Comparison of ENCODE assay signal across 19 mouse cellular contexts in genomic region chr5:147816465-147816864, GRCm38 (mm10). TPM values are rescaled to one million over a fixed set of nuclear protein-coding genes. Genes with fewer than 3 reads are reported as not detected.
DNase-seq lines count a peak whose midpoint lies in the region; ATAC-seq and TF ChIP-seq lines count a peak whose summit lies in the region.
"Had no signal": no experiment of that assay in that cellular context is flagged by ENCODE, and none has a peak within 500 bp of the region (broad histone marks: within the 10 kb centered on the region; RNA-seq: fewer than 3 reads in every experiment).

No protein-coding gene starts in this region.

- ATAC-seq in forebrain, embryonic 15.5 days (replicated peaks), result no peak
- ATAC-seq: activated CD4-positive, CD25-positive, alpha-beta regulatory T cell, adult 4 months; midbrain, embryonic 13.5 days had no signal

- no peaks in the 10 kb centered on the region for H3K36me3 ChIP-seq in testis, adult 2 months (ENCODE audit: control insufficient read depth, insufficient read depth, low read length)
- no peaks in the 10 kb centered on the region for H3K36me3 ChIP-seq in forebrain, embryonic 15.5 days
- H3K36me3 ChIP-seq: embryonic facial prominence, embryonic 15.5 days; heart, embryonic 12.5 days; hindbrain, embryonic 15.5 days; midbrain, embryonic 13.5 days; neural tube, embryonic 15.5 days had no signal

- H3K4me3 ChIP-seq in layer of hippocampus, adult 2 months, result no peak overlapping the region
- no peak overlapping the region for H3K4me3 ChIP-seq in testis, adult 2 months (ENCODE audit: control insufficient read depth, low read depth, low read length)
- no peak overlapping the region for H3K4me3 ChIP-seq in forebrain, embryonic 15.5 days
- H3K4me3 ChIP-seq: embryonic facial prominence, embryonic 15.5 days; heart, embryonic 12.5 days; hindbrain, embryonic 15.5 days; midbrain, embryonic 13.5 days; myocyte; neural tube, embryonic 15.5 days had no signal

- no peak overlapping the region for H3K27ac ChIP-seq in layer of hippocampus, adult 2 months
- H3K27ac ChIP-seq in testis, adult 2 months (ENCODE audit: control insufficient read depth, insufficient read depth, low read depth, low read length), result no peak overlapping the region
- no peak overlapping the region for H3K27ac ChIP-seq in forebrain, embryonic 15.5 days (replicated peaks)
- H3K27ac ChIP-seq: embryonic facial prominence, embryonic 15.5 days; hindbrain, embryonic 15.5 days; macrophage; midbrain, embryonic 13.5 days; neural tube, embryonic 15.5 days had no signal

- peaks cover 5% of the 10 kb centered on the region for H3K4me1 ChIP-seq in testis, adult 2 months (ENCODE audit: control insufficient read depth, insufficient read depth, low read length)
- H3K4me1 ChIP-seq in forebrain, embryonic 15.5 days, result no peaks in the 10 kb centered on the region
- H3K4me1 ChIP-seq: embryonic facial prominence, embryonic 15.5 days; heart, embryonic 12.5 days; hindbrain, embryonic 15.5 days; midbrain, embryonic 13.5 days; neural tube, embryonic 15.5 days had no signal

- no peak overlapping the region for H3K4me2 ChIP-seq in forebrain, embryonic 15.5 days (replicated peaks)
- H3K4me2 ChIP-seq: embryonic facial prominence, embryonic 15.5 days; heart, embryonic 12.5 days; hindbrain, embryonic 15.5 days; midbrain, embryonic 13.5 days; neural tube, embryonic 15.5 days had no signal

- DNase-seq in layer of hippocampus, adult 2 months (ENCODE audit: low spot score in 2 of 2), result no peak
- no peak for DNase-seq in layer of hippocampus, adult 9-11 months
- no peak for DNase-seq in testis, postnatal 14 days (ENCODE audit: low spot score)
- DNase-seq in R1 (ENCODE audit: low read depth, low spot score), result peak; percentile 52
- no peak for DNase-seq in embryo, embryonic 9.5 days (ENCODE audit: extremely low spot score)
- DNase-seq: adrenal gland, postnatal 25 days; cerebellum, adult 9-11 months; gastrocnemius, postnatal 36 days; layer of hippocampus, postnatal 36 days had no signal

- no peak for TF ChIP-seq POLR2A in testis, adult 2 months (IDR thresholded peaks at IDR 0.05; ENCODE audit: control insufficient read depth, low read depth, low read length)

- peak; percentile 52 for TF ChIP-seq CTCF in layer of hippocampus, adult 2 months (conservative IDR thresholded peaks at IDR 0.05)
- peak; percentile 69; the same call in 1 of the 2 replicates for TF ChIP-seq CTCF in testis, adult 2 months (IDR thresholded peaks at IDR 0.05; ENCODE audit: control insufficient read depth, insufficient read depth, insufficient replicate concordance, low read depth, low read length)

- H3K9me3 ChIP-seq in forebrain, embryonic 15.5 days, result no peaks in the 10 kb centered on the region
- H3K9me3 ChIP-seq: embryonic facial prominence, embryonic 15.5 days; hindbrain, embryonic 15.5 days; neural tube, embryonic 15.5 days had no signal

- H3K27me3 ChIP-seq in testis, adult 2 months (ENCODE audit: control insufficient read depth, insufficient read depth, low read length), result no peaks in the 10 kb centered on the region
- no peaks in the 10 kb centered on the region for H3K27me3 ChIP-seq in forebrain, embryonic 15.5 days
- H3K27me3 ChIP-seq: embryonic facial prominence, embryonic 15.5 days; heart, embryonic 12.5 days; hindbrain, embryonic 15.5 days; midbrain, embryonic 13.5 days; neural tube, embryonic 15.5 days had no signal

- WGBS in forebrain, embryonic 15.5 days, result 70% methylated on average over 4 of the region's 4 CpGs

- no peak overlapping the region for H3K9ac ChIP-seq in forebrain, embryonic 15.5 days (replicated peaks)
- H3K9ac ChIP-seq: embryonic facial prominence, embryonic 15.5 days; heart, embryonic 12.5 days; hindbrain, embryonic 15.5 days; midbrain, embryonic 13.5 days; neural tube, embryonic 15.5 days had no signal

RNA-seq across cellular contexts. Expression of gene Pomp, which starts 43.8 kb away (rescaled TPM):
- total RNA-seq in layer of hippocampus, adult 2 months (2021), result 100 to 1,000 TPM; 143 to 148 TPM
- polyA plus RNA-seq in testis, adult 2 months (2012; rRNA removed), result 38.1 and 41.7 TPM in 2 replicates
- polyA plus RNA-seq in forebrain, embryonic 15.5 days (2015; fragmentation: Nextera tagmentation; extraction: Ambion mirVana), result 479 and 516 TPM in 2 replicates

Comparison
In these comparisons a context has a peak if more than half of its experiments do, and no peak if none do; other contexts are left out.
1. RNA of gene Pomp, which starts 43.8 kb away (polyA plus RNA-seq): 479 to 516 TPM in forebrain, embryonic 15.5 days; 38.1 to 41.7 TPM in testis, adult 2 months; every median in the first group is over 10 times any median in the second.